Comparison of ENCODE assay signal across 8 mouse cellular contexts in genomic region chr9:122293865-122294241, GRCm38 (mm10). TPM values are rescaled to one million over a fixed set of nuclear protein-coding genes. Genes with fewer than 3 reads are reported as not detected.
A peak's percentile ranks its signal among the peaks of the same experiment; 100 is the strongest.
DNase-seq lines count a peak whose midpoint lies in the region; ATAC-seq and TF ChIP-seq lines count a peak whose summit lies in the region.

No protein-coding gene starts in this region.

- H3K27me3 ChIP-seq in heart, embryonic 12.5 days (replicated peaks), result no peaks in the 10 kb centered on the region
- peaks cover 48% of the 10 kb centered on the region for H3K27me3 ChIP-seq in E14TG2a.4 (ENCODE audit: insufficient read depth, low read length)
- no peaks in the 10 kb centered on the region for H3K27me3 ChIP-seq in forebrain, embryonic 10.5 days (ENCODE audit: poor library complexity, severe bottlenecking)
- no peaks in the 10 kb centered on the region for H3K27me3 ChIP-seq in limb, embryonic 15.5 days
- H3K27me3 ChIP-seq in neural tube, embryonic 12.5 days (replicated peaks), result no peaks in the 10 kb centered on the region

- H3K9me3 ChIP-seq in heart, embryonic 12.5 days (replicated peaks), result no peaks in the 10 kb centered on the region
- H3K9me3 ChIP-seq in E14TG2a.4 (ENCODE audit: low read length), result no peaks in the 10 kb centered on the region
- no peaks in the 10 kb centered on the region for H3K9me3 ChIP-seq in forebrain, embryonic 10.5 days
- no peaks in the 10 kb centered on the region for H3K9me3 ChIP-seq in limb, embryonic 15.5 days
- H3K9me3 ChIP-seq in neural tube, embryonic 12.5 days, result no peaks in the 10 kb centered on the region

- ATAC-seq in heart, embryonic 12.5 days (ENCODE audit: insufficient number of reproducible peaks, low FRiP score), result peak; percentile 60
- peak; percentile 43; the same call in 1 of the 2 replicates for ATAC-seq in limb, embryonic 15.5 days (ENCODE audit: insufficient number of reproducible peaks, low FRiP score, low TSS enrichment, low read depth)
- ATAC-seq in neural tube, embryonic 12.5 days (ENCODE audit: low FRiP score, low read depth), result peak; percentile 78

- peaks cover 6% of the 10 kb centered on the region for H3K4me1 ChIP-seq in heart, embryonic 12.5 days (replicated peaks)
- peaks cover 21% of the 10 kb centered on the region for H3K4me1 ChIP-seq in E14TG2a.4 (replicated peaks; ENCODE audit: low read depth, low read length)
- H3K4me1 ChIP-seq in forebrain, embryonic 10.5 days, result peaks cover 20% of the 10 kb centered on the region
- H3K4me1 ChIP-seq in limb, embryonic 15.5 days, result peaks cover 17% of the 10 kb centered on the region
- 0 out of 2 replicates have a peak, but pooled peaks cover 5% of the 10 kb centered on the region for H3K4me1 ChIP-seq in neural tube, embryonic 12.5 days

- no peak for TF ChIP-seq CTCF in E14TG2a.4 (conservative IDR thresholded peaks at IDR 0.05; ENCODE audit: low read length)

- H3K4me3 ChIP-seq in heart, embryonic 12.5 days, result peak overlapping the region; percentile 70
- peak overlapping the region; percentile 83 for H3K4me3 ChIP-seq in E14TG2a.4 (replicated peaks; ENCODE audit: low read length)
- H3K4me3 ChIP-seq in forebrain, embryonic 10.5 days, result peak overlapping the region; percentile 86
- H3K4me3 ChIP-seq in limb, embryonic 15.5 days, result peak overlapping the region; percentile 80
- H3K4me3 ChIP-seq in neural tube, embryonic 12.5 days, result peak overlapping the region; percentile 69

- peak overlapping the region; percentile 79 for H3K9ac ChIP-seq in heart, embryonic 12.5 days
- H3K9ac ChIP-seq in limb, embryonic 15.5 days, result peak overlapping the region; percentile 74
- peak overlapping the region; percentile 88 for H3K9ac ChIP-seq in neural tube, embryonic 12.5 days

- no peaks in the 10 kb centered on the region for H3K36me3 ChIP-seq in heart, embryonic 12.5 days
- H3K36me3 ChIP-seq in E14TG2a.4 (ENCODE audit: insufficient read depth, low read length), result no peaks in the 10 kb centered on the region
- no peaks in the 10 kb centered on the region for H3K36me3 ChIP-seq in forebrain, embryonic 10.5 days (replicated peaks)
- no peaks in the 10 kb centered on the region for H3K36me3 ChIP-seq in limb, embryonic 15.5 days
- H3K36me3 ChIP-seq in neural tube, embryonic 12.5 days, result no peaks in the 10 kb centered on the region

- H3K4me2 ChIP-seq in heart, embryonic 12.5 days, result peak overlapping the region; percentile 66
- H3K4me2 ChIP-seq in limb, embryonic 15.5 days, result peak overlapping the region; percentile 60
- peak overlapping the region; percentile 69 for H3K4me2 ChIP-seq in neural tube, embryonic 12.5 days (replicated peaks)

- WGBS in heart, embryonic 12.5 days, result 1% methylated on average over 23 of the region's 23 CpGs
- under 1% methylated on average over 23 of the region's 23 CpGs for WGBS in forebrain, embryonic 10.5 days
- under 1% methylated on average over 23 of the region's 23 CpGs for WGBS in limb, embryonic 15.5 days
- WGBS in neural tube, embryonic 12.5 days, result under 1% methylated on average over 23 of the region's 23 CpGs

- H3K27ac ChIP-seq in heart, embryonic 12.5 days (ENCODE audit: poor library complexity, severe bottlenecking), result peak overlapping the region; percentile 46; the same call in 1 of the 2 replicates
- H3K27ac ChIP-seq in forebrain, embryonic 10.5 days, result peak overlapping the region; percentile 92
- H3K27ac ChIP-seq in limb, embryonic 15.5 days, result peak overlapping the region; percentile 78
- H3K27ac ChIP-seq in neural tube, embryonic 12.5 days, result peak overlapping the region; percentile 20; the same call in 1 of the 2 replicates

- intact Hi-C loops in heart, postnatal 10 days (cut with DNase I), result no loop called here
- intact Hi-C loops in gastrocnemius, postnatal 36 days (cut with DNase I), result no loop called here

- DNase-seq in heart, postnatal 10 days, result no peak
- no peak for DNase-seq in forebrain, embryonic 10.5 days (ENCODE audit: extremely low spot score, low spot score)
- no peak for DNase-seq in gastrocnemius, postnatal 36 days
- no peak for DNase-seq in retina, postnatal 1 day

RNA-seq across cellular contexts. Expression of gene Ano10, which starts 0.4 kb away (rescaled TPM):
- 30.5 and 34.7 TPM in 2 replicates for polyA plus RNA-seq in heart, embryonic 12.5 days (2016; fragmentation: Nextera tagmentation; extraction: Ambion mirVana)
- 10 to 100 TPM; 28.2 to 31.5 TPM for total RNA-seq in heart, postnatal 10 days (2021)
- polyA plus RNA-seq in forebrain, embryonic 10.5 days (2016; fragmentation: Nextera tagmentation; extraction: Ambion mirVana), result 29.9 and 31.1 TPM in 2 replicates
- 46.1 and 51.2 TPM in 2 replicates for polyA plus RNA-seq in limb, embryonic 15.5 days (2015; fragmentation: Nextera tagmentation; extraction: Ambion mirVana)
- polyA plus RNA-seq in neural tube, embryonic 12.5 days (2016; fragmentation: Nextera tagmentation; extraction: Ambion mirVana), result 50.8 and 56.9 TPM in 2 replicates
- total RNA-seq in gastrocnemius, postnatal 36 days (2021), result 10 to 100 TPM; 43.7 to 44.0 TPM

RNA-seq across cellular contexts. Expression of gene Abhd5, which starts 57.6 kb away (rescaled TPM):
- polyA plus RNA-seq in heart, embryonic 12.5 days (2016; fragmentation: Nextera tagmentation; extraction: Ambion mirVana), result 16.2 and 19.1 TPM in 2 replicates
- 10 to 100 TPM; 53.8 to 56.8 TPM for total RNA-seq in heart, postnatal 10 days (2021)
- polyA plus RNA-seq in forebrain, embryonic 10.5 days (2016; fragmentation: Nextera tagmentation; extraction: Ambion mirVana), result 19.3 and 21.1 TPM in 2 replicates
- 44.8 and 47.3 TPM in 2 replicates for polyA plus RNA-seq in limb, embryonic 15.5 days (2015; fragmentation: Nextera tagmentation; extraction: Ambion mirVana)
- polyA plus RNA-seq in neural tube, embryonic 12.5 days (2016; fragmentation: Nextera tagmentation; extraction: Ambion mirVana), result 20.4 and 21.2 TPM in 2 replicates
- 10 to 100 TPM; 36.7 to 37.2 TPM for total RNA-seq in gastrocnemius, postnatal 36 days (2021)

Comparison
In these comparisons a context has a peak if more than half of its experiments do, and no peak if none do; other contexts are left out.
1. H3K27ac ChIP-seq: peak in every context shown above with its lines; median percentile 92 in forebrain, embryonic 10.5 days; 78 in limb, embryonic 15.5 days; 46 in heart, embryonic 12.5 days; 20 in neural tube, embryonic 12.5 days.